Mouse (Mus musculus) embryonic facial prominence, embryonic 11.5 days (tissue): ENCODE data around the gene Fam118a. TPM values are rescaled to one million over a fixed set of nuclear protein-coding genes. Genes with fewer than 3 reads are reported as not detected.

Source experiments
- ATAC-seq: fragments of 200-750 bp; cut with Nextera tagmentation; replicated peaks from 2 replicates; pipeline ENCODE4 v1.8.0; 2017; ENCODE audit warnings: low read depth; ENCODE audit not compliant: insufficient number of reproducible peaks, low FRiP score, low TSS enrichment
- DNase-seq: peaks from one replicate; pipeline ENCODE4 v3.0.0-alpha.2; 2015; ENCODE audit warnings: low spot score
- H3K27ac ChIP-seq: fragments of 300-500 bp; sonication (generic); replicated peaks from 2 replicates; pipeline ENCODE4 v1.5.1; 2014; ENCODE audit warnings: mild to moderate bottlenecking, low read depth, low read length, control low read depth
- H3K27me3 ChIP-seq: fragments of 300-500 bp; sonication (generic); 2 replicates; pipeline ENCODE4 v1.6.1; 2014; ENCODE audit warnings: mild to moderate bottlenecking, low read length, moderate library complexity, mixed read lengths; ENCODE audit not compliant: control insufficient read depth, insufficient read depth
- H3K36me3 ChIP-seq: fragments of 300-500 bp; sonication (generic); replicated peaks from 2 replicates; pipeline ENCODE4 v1.6.1; 2014; ENCODE audit warnings: low read depth, mild to moderate bottlenecking, low read length, moderate library complexity, mixed read lengths; ENCODE audit not compliant: control insufficient read depth, insufficient read depth
- H3K4me1 ChIP-seq: fragments of 300-500 bp; sonication (generic); 2 replicates; pipeline ENCODE4 v1.6.1; 2014; ENCODE audit warnings: low read length, mixed read lengths; ENCODE audit not compliant: control insufficient read depth, insufficient read depth
- H3K4me2 ChIP-seq: fragments of 300-500 bp; sonication (generic); 2 replicates; pipeline ENCODE4 v1.6.1; 2014; ENCODE audit warnings: low read depth, mild to moderate bottlenecking, control low read depth, low read length, moderate library complexity
- H3K4me3 ChIP-seq: fragments of 300-500 bp; sonication (generic); 2 replicates; pipeline ENCODE4 v1.5.1; 2014; ENCODE audit warnings: low read depth, low read length, control low read depth
- H3K9ac ChIP-seq: fragments of 300-500 bp; sonication (generic); replicated peaks from 2 replicates; pipeline ENCODE4 v1.6.1; 2014; ENCODE audit warnings: mild to moderate bottlenecking, control low read depth, low read length
- H3K9me3 ChIP-seq: fragments of 300-500 bp; sonication (generic); replicated peaks from 2 replicates; pipeline ENCODE4 v1.6.1; 2016; ENCODE audit warnings: mild to moderate bottlenecking, low read length, inconsistent platforms, mixed read lengths; ENCODE audit not compliant: control insufficient read depth
- WGBS: fragments of 180-500 bp; shearing (Covaris S2); extraction: QIAGEN DNeasy Blood & Tissue Kit; methylation state at CpG from one replicate; pipeline ENCODE4 v1.1.7; 2014; 5-methylcytosine and 5-hydroxymethylcytosine counted together
- polyA plus RNA-seq: library from polyadenylated mRNA; unstranded; fragments of >200 nt; fragmentation: Nextera tagmentation; extraction: Ambion mirVana; gene quantifications from 2 replicates; pipeline ENCODE4 v1.2.1, GENCODE M21; 2014

The Fam118a gene
- polyA plus RNA-seq, 1 experiment from 2014 or later = 26.3 TPM

GRCm38 (mm10) chr15:85000984-85001982, 27.5 kb upstream of the Fam118a start:
- DNase-seq = peak; percentile 87
- Histone ChIP-seq H3K27me3 (no peaks in the 10 kb centered on the region), H3K4me2 (no peak overlapping the region), H3K9ac (no peak overlapping the region), H3K27ac (no peak overlapping the region), H3K4me3 (no peak overlapping the region), H3K4me1 (no peaks in the 10 kb centered on the region), H3K36me3 (no peaks in the 10 kb centered on the region), H3K9me3 (no peaks in the 10 kb centered on the region)
- no peak; the same call in 1 of the 2 replicates for ATAC-seq
- WGBS = 15% methylated on average over 29 of the region's 29 CpGs

- Histone ChIP-seq H3K9ac (no peak overlapping the region), H3K9me3 (no peaks in the 10 kb centered on the region), H3K4me3 (no peak overlapping the region), H3K27ac (no peak overlapping the region), H3K27me3 (no peaks in the 10 kb centered on the region), H3K4me2 (no peak overlapping the region), H3K4me1 (peaks cover 3% of the 10 kb centered on the region; the same call in 1 of the 2 replicates), H3K36me3 (no peaks in the 10 kb centered on the region)
- WGBS = 68% methylated on average over 8 of the region's 8 CpGs
- DNase-seq = no peak
- ATAC-seq = no peak
These were observed 19.1 kb upstream of the Fam118a start for GRCm38 (mm10) chr15:85009666-85010065.

- no peak for ATAC-seq
- no peaks in the 10 kb centered on the region for H3K9me3 ChIP-seq
- H3K36me3 ChIP-seq = no peaks in the 10 kb centered on the region
- H3K4me2 ChIP-seq = no peak overlapping the region
- peaks cover 3% of the 10 kb centered on the region for H3K27me3 ChIP-seq
- no peak overlapping the region for H3K27ac ChIP-seq
- peaks cover 3% of the 10 kb centered on the region; the same call in 1 of the 2 replicates for H3K4me1 ChIP-seq
- WGBS = 32% methylated on average over 19 of the region's 19 CpGs
- peak; percentile 18 for DNase-seq
- no peak overlapping the region for H3K4me3 ChIP-seq
- no peak overlapping the region for H3K9ac ChIP-seq
These were observed 16.7 kb upstream of the Fam118a start for GRCm38 (mm10) chr15:85011895-85012661.

- no peak overlapping the region for H3K27ac ChIP-seq
- no peaks in the 10 kb centered on the region for H3K36me3 ChIP-seq
- no peak overlapping the region for H3K4me3 ChIP-seq
- H3K9ac ChIP-seq = no peak overlapping the region
- no peak overlapping the region for H3K4me2 ChIP-seq
- peaks cover 3% of the 10 kb centered on the region; the same call in 1 of the 2 replicates for H3K4me1 ChIP-seq
- DNase-seq (peak; percentile 22), ATAC-seq (no peak)
- WGBS = 43% methylated on average over 2 of the region's 2 CpGs
- no peaks in the 10 kb centered on the region for H3K9me3 ChIP-seq
- H3K27me3 ChIP-seq = peaks cover 3% of the 10 kb centered on the region
These were observed 16.1 kb upstream of the Fam118a start for GRCm38 (mm10) chr15:85012662-85013054.

- ATAC-seq (no peak), DNase-seq (no peak)
- Histone ChIP-seq H3K27ac (no peak overlapping the region), H3K27me3 (peaks cover 3% of the 10 kb centered on the region), H3K9ac (no peak overlapping the region), H3K9me3 (no peaks in the 10 kb centered on the region), H3K36me3 (no peaks in the 10 kb centered on the region), H3K4me1 (peaks cover 3% of the 10 kb centered on the region; the same call in 1 of the 2 replicates), H3K4me3 (no peak overlapping the region), H3K4me2 (no peak overlapping the region)
- 81% methylated on average over 11 of the region's 11 CpGs for WGBS
These were observed 13.0 kb upstream of the Fam118a start for GRCm38 (mm10) chr15:85015771-85016170.

GRCm38 (mm10) chr15:85016951-85017664, 11.6 kb upstream of the Fam118a start, which contains the start of gene Upk3a:
Upk3a (plus strand) TSS chr15:85017141.
- Histone ChIP-seq H3K4me3 (no peak within 1 kb of the TSS), H3K27me3 (peaks cover 3% of the 10 kb centered on the region), H3K36me3 (no peaks in the 10 kb centered on the region), H3K9me3 (no peaks in the 10 kb centered on the region), H3K27ac (no peak within 1 kb of the TSS), H3K9ac (no peak within 1 kb of the TSS), H3K4me1 (no peaks in the 10 kb centered on the region), H3K4me2 (no peak within 1 kb of the TSS)
- WGBS = 9% methylated on average over 21 of the region's 21 CpGs
- 0 out of 2 replicates have a peak, but pooled peaks have one; percentile 42 for ATAC-seq
- peak; percentile 26 for DNase-seq

- H3K9ac ChIP-seq = no peak overlapping the region
- H3K4me2 ChIP-seq = no peak overlapping the region
- H3K4me3 ChIP-seq = no peak overlapping the region
- ATAC-seq = no peak
- H3K4me1 ChIP-seq = no peaks in the 10 kb centered on the region
- no peaks in the 10 kb centered on the region for H3K9me3 ChIP-seq
- no peak overlapping the region for H3K27ac ChIP-seq
- DNase-seq = no peak
- no peaks in the 10 kb centered on the region for H3K27me3 ChIP-seq
- 68% methylated on average over 4 of the region's 4 CpGs for WGBS
- H3K36me3 ChIP-seq = no peaks in the 10 kb centered on the region
These were observed 6.5 kb upstream of the Fam118a start for GRCm38 (mm10) chr15:85022211-85022610.
